Mouse (Mus musculus): Measurements from ENCODE around the gene Enoph1. TPM values are rescaled to one million over a fixed set of nuclear protein-coding genes. Genes with fewer than 3 reads are reported as not detected.

Enoph1 gene
- total and polyA plus RNA-seq, 3 experiments = 50.4 to 67.3 (median 52.4) TPM

- H3K4me3 ChIP-seq (replicated peaks in 1 of 3; ENCODE audit: low read depth in 2 of 3, low read length in 2 of 3, poor library complexity in 1 of 3) = no peak overlapping the region
- TF ChIP-seq SIN3A (IDR thresholded peaks at IDR 0.05; ENCODE audit: low read length) (no peak), IRF4 (IDR thresholded peaks at IDR 0.05; ENCODE audit: low read depth, low read length) (no peak), JUN (IDR thresholded peaks at IDR 0.05; ENCODE audit: insufficient read depth, low read depth, low read length) (no peak), NELFE (IDR thresholded peaks at IDR 0.05; ENCODE audit: low read depth, low read length) (no peak), SMC3 (IDR thresholded peaks at IDR 0.05; ENCODE audit: low read depth, low read length) (no peak), POLR2AphosphoS2 (IDR thresholded peaks at IDR 0.05; ENCODE audit: low read depth, low read length) (no peak), JUND (conservative IDR thresholded peaks at IDR 0.05; ENCODE audit: low read depth, low read length) (no peak), MAFK (IDR thresholded peaks at IDR 0.05; ENCODE audit: insufficient replicate concordance, low read length) (no peak)
Observed at GRCm38 (mm10) chr5:100085097-100085496, 45.3 kb downstream of the Enoph1 start.

DNA sequence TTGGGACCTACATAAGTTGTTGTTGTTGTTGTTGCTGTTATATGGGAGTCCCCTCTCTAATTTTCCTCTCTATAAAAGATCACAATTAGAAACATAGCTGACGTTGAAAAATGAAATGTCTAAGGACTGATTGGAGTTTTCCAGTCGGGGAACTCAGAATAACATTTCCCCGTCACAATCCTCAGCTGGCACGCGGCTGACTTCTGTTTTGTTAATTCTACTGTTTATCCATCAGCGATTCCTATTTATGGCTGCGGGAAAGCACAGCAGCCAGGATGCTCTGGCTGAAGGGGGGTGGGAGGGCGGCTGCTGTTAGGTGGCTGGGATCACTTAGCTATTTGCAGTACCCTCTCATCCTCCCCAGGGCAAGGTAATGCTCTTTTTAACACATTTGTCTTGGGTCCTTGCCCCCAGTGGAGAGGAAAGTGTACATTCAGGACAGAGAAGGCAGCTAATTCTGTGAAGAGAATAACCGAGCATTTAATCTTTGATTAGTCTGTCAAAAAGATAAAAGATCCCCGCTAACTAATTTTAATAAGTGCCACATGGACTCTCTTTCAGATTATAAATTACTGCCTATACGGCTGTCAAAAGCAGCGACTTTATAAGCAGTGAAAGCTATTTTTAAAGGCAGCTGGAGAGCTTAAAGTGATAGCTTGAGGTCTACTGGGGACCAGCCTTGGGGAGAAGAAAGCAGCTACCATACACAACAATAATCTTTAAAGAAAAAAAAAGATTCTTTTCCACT lies 50.9 kb downstream of the Enoph1 start:
- H3K9me3 ChIP-seq (replicated peaks; ENCODE audit: low read length) = no peaks in the 10 kb centered on the region
- H3K36me3 ChIP-seq (replicated peaks in 1 of 2; ENCODE audit: control insufficient read depth in 1 of 2, insufficient read depth in 1 of 2, low read length in 1 of 2) = no peaks in the 10 kb centered on the region
- no peak overlapping the region for H3K27ac ChIP-seq (ENCODE audit: insufficient read depth, low read depth)
- in situ Hi-C loops (cut with MboI; ENCODE audit: low pct_ligation_motif_present, low pct_unique_long_range_greater_than_20kb, low sequenced_read_pairs) (loop anchor here (25.0 kb wide), 1 partner anchor 222 kb away; no protein-coding TSS in a partner anchor), dilution Hi-C loops (cut with MboI; ENCODE audit: extremely low pct_ligation_motif_present, extremely low pct_unique_long_range_greater_than_20kb, low sequenced_read_pairs) (no loop called here)
- TF ChIP-seq ZC3H11A (IDR thresholded peaks at IDR 0.05; ENCODE audit: low read depth, low read length) = no peak
- TF ChIP-seq JUND (conservative IDR thresholded peaks at IDR 0.05; ENCODE audit: low read depth, low read length) = no peak
- TF ChIP-seq MAX (IDR thresholded peaks at IDR 0.05; ENCODE audit: low read length) = no peak
- no peaks in the 10 kb centered on the region for H3K27me3 ChIP-seq (replicated peaks)
- no peak for DNase-seq (ENCODE audit: extremely low read depth)
- H3K4me2 ChIP-seq (ENCODE audit: insufficient read depth, low read depth, poor library complexity, severe bottlenecking) = no peak overlapping the region
- no peak overlapping the region for H3K4me3 ChIP-seq (replicated peaks in 1 of 3; ENCODE audit: low read depth in 2 of 3, low read length in 2 of 3, poor library complexity in 1 of 3)
- H3K79me2 ChIP-seq (replicated peaks; ENCODE audit: control insufficient read depth, extremely low read depth, insufficient read depth, poor library complexity, severe bottlenecking) = no peaks in the 10 kb centered on the region
- no peaks in the 10 kb centered on the region for H3K4me1 ChIP-seq (ENCODE audit: control insufficient read depth in 1 of 2, insufficient read depth in 2 of 2)
- no peak overlapping the region for H3K9ac ChIP-seq (ENCODE audit: insufficient read depth, low read depth)

More at GRCm38 (mm10) chr5:100085097-100085496, 45.3 kb downstream of the Enoph1 start:
- dilution Hi-C loops (cut with MboI; ENCODE audit: extremely low pct_ligation_motif_present, extremely low pct_unique_long_range_greater_than_20kb, low sequenced_read_pairs) (no loop called here), in situ Hi-C loops (cut with MboI; ENCODE audit: low pct_ligation_motif_present, low pct_unique_long_range_greater_than_20kb, low sequenced_read_pairs) (loop anchor here (25.0 kb wide), 1 partner anchor 227 kb away; no protein-coding TSS in a partner anchor)
- Histone ChIP-seq H3K79me2 (replicated peaks; ENCODE audit: control insufficient read depth, extremely low read depth, insufficient read depth, poor library complexity, severe bottlenecking) (no peaks in the 10 kb centered on the region), H3K9me3 (replicated peaks; ENCODE audit: low read length) (peaks cover 6% of the 10 kb centered on the region), H3K9ac (ENCODE audit: insufficient read depth, low read depth) (no peak overlapping the region), H3K27ac (ENCODE audit: insufficient read depth, low read depth) (no peak overlapping the region), H3K27me3 (replicated peaks) (no peaks in the 10 kb centered on the region), H3K4me1 (ENCODE audit: control insufficient read depth in 1 of 2, insufficient read depth in 2 of 2) (no peaks in the 10 kb centered on the region), H3K4me2 (ENCODE audit: insufficient read depth, low read depth, poor library complexity, severe bottlenecking) (no peak overlapping the region), H3K36me3 (replicated peaks in 1 of 2; ENCODE audit: control insufficient read depth in 1 of 2, insufficient read depth in 1 of 2, low read length in 1 of 2) (no peaks in the 10 kb centered on the region)
- DNase-seq (ENCODE audit: extremely low read depth) = no peak

GRCm38 (mm10) chr5:100091263-100091594 lies 51.4 kb downstream of the Enoph1 start:
- TF ChIP-seq BHLHE40 (IDR thresholded peaks at IDR 0.05; ENCODE audit: low read depth, low read length) (no peak), ELF1 (IDR thresholded peaks at IDR 0.05; ENCODE audit: low read depth, low read length) (no peak), PAX5 (IDR thresholded peaks at IDR 0.05; ENCODE audit: low read length) (no peak), MAZ (IDR thresholded peaks at IDR 0.05; ENCODE audit: low read depth, low read length) (no peak), ZMIZ1 (IDR thresholded peaks at IDR 0.05; ENCODE audit: low read depth, low read length) (no peak), E2F4 (IDR thresholded peaks at IDR 0.05; ENCODE audit: insufficient replicate concordance, low read depth, low read length) (no peak), CHD2 (IDR thresholded peaks at IDR 0.05; ENCODE audit: low read length) (no peak), POLR2A (IDR thresholded peaks at IDR 0.05; ENCODE audit: low read depth, low read length) (no peak), MAX (IDR thresholded peaks at IDR 0.05; ENCODE audit: low read length) (no peak), IRF4 (IDR thresholded peaks at IDR 0.05; ENCODE audit: low read depth, low read length) (no peak), UBTF (IDR thresholded peaks at IDR 0.05; ENCODE audit: low read depth, low read length) (no peak), USF2 (conservative IDR thresholded peaks at IDR 0.05; ENCODE audit: low read depth, low read length) (no peak), RCOR1 (conservative IDR thresholded peaks at IDR 0.05; ENCODE audit: low read depth, low read length) (no peak), JUN (IDR thresholded peaks at IDR 0.05; ENCODE audit: insufficient read depth, low read depth, low read length) (no peak), ZNF384 (IDR thresholded peaks at IDR 0.05; ENCODE audit: low read depth, low read length) (no peak), CHD1 (IDR thresholded peaks at IDR 0.05; ENCODE audit: low read depth, low read length) (no peak), SMC3 (IDR thresholded peaks at IDR 0.05; ENCODE audit: low read depth, low read length) (no peak), NRF1 (IDR thresholded peaks at IDR 0.05; ENCODE audit: low read depth, low read length) (no peak), ZC3H11A (IDR thresholded peaks at IDR 0.05; ENCODE audit: low read depth, low read length) (no peak)
- no peak for DNase-seq (ENCODE audit: extremely low read depth)
- Histone ChIP-seq H3K4me1 (ENCODE audit: control insufficient read depth in 1 of 2, insufficient read depth in 2 of 2) (no peaks in the 10 kb centered on the region), H3K27ac (ENCODE audit: insufficient read depth, low read depth) (no peak overlapping the region), H3K4me2 (ENCODE audit: insufficient read depth, low read depth, poor library complexity, severe bottlenecking) (no peak overlapping the region), H3K36me3 (replicated peaks in 1 of 2; ENCODE audit: control insufficient read depth in 1 of 2, insufficient read depth in 1 of 2, low read length in 1 of 2) (no peaks in the 10 kb centered on the region), H3K27me3 (replicated peaks) (no peaks in the 10 kb centered on the region), H3K79me2 (replicated peaks; ENCODE audit: control insufficient read depth, extremely low read depth, insufficient read depth, poor library complexity, severe bottlenecking) (no peaks in the 10 kb centered on the region), H3K9me3 (replicated peaks; ENCODE audit: low read length) (no peaks in the 10 kb centered on the region), H3K4me3 (replicated peaks in 1 of 3; ENCODE audit: low read depth in 2 of 3, low read length in 2 of 3, poor library complexity in 1 of 3) (no peak overlapping the region), H3K9ac (ENCODE audit: insufficient read depth, low read depth) (no peak overlapping the region)
- in situ Hi-C loops (cut with MboI; ENCODE audit: low pct_ligation_motif_present, low pct_unique_long_range_greater_than_20kb, low sequenced_read_pairs) = loop anchor here (25.0 kb wide), 1 partner anchor 221 kb away; no protein-coding TSS in a partner anchor
- dilution Hi-C loops (cut with MboI; ENCODE audit: extremely low pct_ligation_motif_present, extremely low pct_unique_long_range_greater_than_20kb, low sequenced_read_pairs) = no loop called here

All from CH12.LX (cell line).